Mouse (Mus musculus): Measurements from ENCODE around the gene Ddx46. TPM values are rescaled to one million over a fixed set of nuclear protein-coding genes. Genes with fewer than 3 reads are reported as not detected.
"Not testable (repeated sequence)": the region's sequence is repeated elsewhere in the genome, so short reads cannot be mapped to it uniquely, and the experiment has no call there.

The Ddx46 gene
- total RNA-seq, 4 experiments from 2014 or later: 20.3 to 27.5 (median 23.8) TPM

DNA sequence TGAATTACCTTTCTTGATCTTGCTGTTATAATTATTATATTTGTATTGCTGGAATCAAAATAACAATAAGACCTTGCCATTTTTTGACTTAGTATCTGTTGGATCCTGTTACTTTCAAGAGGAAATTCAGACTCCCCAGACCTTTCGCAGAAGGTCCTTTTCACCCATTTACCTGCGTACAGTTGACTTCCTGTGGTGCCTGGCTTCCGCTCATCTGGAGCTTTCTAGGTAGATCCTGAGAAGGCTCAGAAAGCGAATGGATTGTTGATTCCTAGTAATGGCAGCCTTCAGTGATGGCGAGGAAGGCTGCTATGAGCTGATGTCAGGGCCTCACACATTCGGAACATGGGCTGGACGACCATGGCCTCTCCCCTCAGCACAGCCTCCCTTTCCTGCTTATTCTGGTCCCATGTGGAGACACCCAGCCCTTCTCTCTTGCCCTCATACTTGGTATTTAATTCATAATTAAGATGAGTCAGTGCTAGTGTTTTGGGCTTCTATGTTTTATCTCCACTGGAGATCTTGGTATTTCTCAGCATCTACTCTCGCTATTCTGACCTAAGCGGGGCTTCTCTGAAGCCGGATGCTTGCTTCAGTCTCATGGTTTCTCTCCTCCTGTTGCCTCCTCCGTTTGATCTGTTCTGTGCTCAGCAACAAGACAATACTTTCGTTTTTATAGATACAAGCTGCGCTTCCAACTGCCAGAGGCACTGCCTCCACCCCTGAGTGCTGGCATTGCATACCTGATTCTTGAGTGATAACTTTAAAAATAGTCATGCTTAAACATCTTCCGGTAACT lies 1.6 kb downstream of the Ddx46 start:
- no peak for DNase-seq (ENCODE audit: low spot score in 2 of 2)

DNA sequence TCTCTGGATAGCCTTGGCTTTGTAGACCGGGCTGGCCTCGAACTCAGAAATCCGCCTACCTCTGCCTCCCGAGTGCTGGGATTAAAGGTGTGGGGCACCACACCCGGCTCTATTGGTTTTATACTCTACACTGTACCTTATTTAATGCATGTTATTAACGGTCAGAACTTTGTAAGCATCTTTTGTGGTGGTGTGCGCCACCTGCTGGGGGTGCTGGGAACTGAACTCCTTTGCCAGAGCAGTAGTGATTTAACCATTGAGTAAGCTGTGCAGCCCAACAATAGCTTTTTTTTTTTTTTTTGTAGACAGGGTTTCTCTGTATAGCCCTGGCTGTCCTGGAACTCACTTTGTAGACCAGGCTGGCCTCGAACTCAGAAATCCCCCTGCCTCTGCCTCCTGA lies 5.7 kb downstream of the Ddx46 start:
- DNase-seq (ENCODE audit: low spot score in 2 of 2): peak; percentile 61 to 65

DNA sequence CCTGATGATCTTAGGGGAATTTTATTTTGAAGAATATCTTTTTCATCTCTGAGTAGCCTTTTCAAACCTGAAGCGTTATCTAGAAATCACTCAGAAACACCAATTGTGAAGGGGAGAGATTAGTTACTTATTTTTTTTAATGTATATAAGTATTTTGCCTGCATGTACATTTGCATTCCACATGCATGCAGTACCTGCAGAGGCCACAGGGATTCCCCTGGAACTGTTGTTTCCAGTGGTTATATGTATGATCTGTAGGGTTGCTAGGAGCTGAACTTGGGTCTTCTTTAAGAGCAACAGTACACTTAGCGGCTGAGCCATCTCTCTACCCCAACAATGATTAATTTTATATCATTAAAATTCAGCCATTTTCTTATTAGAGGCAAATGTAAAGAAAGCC lies 9.7 kb downstream of the Ddx46 start:
- DNase-seq (ENCODE audit: low spot score in 2 of 2): no peak

DNA sequence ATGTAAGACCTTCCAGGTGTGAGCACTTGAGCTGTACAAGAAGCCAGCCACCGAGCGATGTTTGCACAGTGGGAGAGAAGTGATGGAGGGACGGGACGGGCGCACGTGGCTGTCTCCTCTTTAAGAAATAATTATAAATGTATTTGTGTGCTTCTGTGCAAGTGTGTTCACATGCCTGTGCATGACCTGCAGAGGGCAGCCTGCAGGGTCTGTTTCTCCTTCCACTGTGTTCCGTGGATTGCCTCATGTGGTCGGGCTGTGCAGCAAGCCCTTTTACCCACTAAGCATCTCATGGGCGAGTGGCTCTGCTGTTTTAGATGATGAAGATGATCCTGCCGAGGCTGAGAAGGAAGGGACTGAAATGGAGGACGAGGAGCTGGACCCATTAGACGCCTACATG lies 15.3 kb downstream of the Ddx46 start:
- DNase-seq (ENCODE audit: low spot score in 2 of 2): no peak

DNA sequence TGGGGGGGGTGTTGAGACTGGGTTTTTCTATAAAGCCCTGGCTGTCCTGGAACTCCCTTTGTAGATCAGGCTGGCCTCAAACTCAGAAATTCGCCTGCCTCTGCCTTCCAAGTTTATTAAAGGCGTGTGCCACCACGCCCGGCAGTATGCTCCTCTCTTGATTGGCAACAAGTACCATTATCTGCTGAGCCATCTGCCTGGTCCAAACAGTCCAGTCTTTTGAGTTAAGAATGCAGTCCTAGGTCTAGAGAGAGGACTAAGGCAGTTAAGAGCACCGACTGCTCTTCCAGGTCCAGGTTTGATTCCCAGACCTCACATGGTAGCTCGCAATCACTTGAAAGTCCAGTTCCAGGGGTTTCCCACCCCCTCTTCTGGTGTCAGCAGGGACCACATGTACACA lies 16.2 kb downstream of the Ddx46 start:
- DNase-seq (ENCODE audit: low spot score in 2 of 2): no peak

DNA sequence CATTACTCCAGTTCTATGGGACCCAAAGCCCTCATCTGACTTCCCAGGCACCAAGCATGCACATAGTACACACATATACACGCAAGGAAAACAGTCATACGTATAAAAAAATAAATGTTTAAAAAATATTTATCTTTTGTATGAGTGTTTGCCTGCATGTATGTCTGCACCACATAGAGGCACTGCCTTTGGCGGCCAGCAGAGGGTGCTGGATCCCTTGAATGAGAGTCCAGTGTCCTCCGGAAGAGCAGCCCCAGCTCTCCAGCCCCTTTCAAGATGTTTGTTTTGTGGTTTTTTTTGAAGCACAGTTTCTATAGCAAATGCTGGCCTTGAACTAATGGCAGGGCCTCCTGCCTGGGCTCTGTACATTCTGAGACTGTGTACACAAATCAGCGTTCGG lies 33.7 kb downstream of the Ddx46 start:
- no peak for DNase-seq (ENCODE audit: low spot score in 2 of 2)

DNA sequence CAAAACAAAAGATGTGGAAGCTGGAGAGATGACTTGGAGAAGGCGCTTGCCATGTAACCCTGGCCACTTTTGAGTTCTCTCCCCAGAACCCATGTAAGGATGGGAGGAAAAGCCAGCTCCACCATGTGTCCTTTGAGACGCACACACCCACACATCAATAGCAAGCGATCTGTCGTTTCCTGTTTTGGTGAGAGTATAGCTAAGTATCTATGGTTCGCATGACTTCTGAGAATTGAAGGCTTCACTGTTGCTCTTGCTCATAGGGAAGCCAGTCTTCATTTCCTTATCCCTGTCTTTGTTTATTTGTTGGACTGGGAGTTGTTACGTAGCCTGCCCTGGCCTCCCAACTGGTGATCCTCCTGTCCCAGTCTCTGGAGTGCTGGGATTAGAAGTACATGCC lies 37.9 kb downstream of the Ddx46 start:
- no peak for DNase-seq (ENCODE audit: low spot score in 2 of 2)

DNA sequence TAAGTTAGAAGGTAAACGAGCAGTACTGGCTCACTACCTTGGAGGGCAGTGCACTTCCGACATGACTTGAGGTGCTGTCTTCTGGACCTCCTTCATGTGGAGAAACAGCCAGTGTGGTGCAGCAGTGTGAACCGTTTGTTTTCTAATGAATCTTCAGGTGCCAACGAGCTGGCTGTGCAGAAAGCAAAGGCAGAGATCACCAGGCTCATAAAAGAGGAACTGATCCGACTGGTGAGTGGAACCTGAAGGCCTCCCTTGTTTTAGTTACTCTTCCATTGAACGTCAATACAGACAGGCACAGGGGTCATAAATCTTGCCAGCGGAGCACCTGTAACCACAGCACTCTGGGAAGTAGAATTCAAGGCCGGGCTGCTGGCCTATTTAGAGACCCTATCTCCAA lies 42.5 kb downstream of the Ddx46 start:
- DNase-seq (ENCODE audit: low spot score in 2 of 2): no peak

DNA sequence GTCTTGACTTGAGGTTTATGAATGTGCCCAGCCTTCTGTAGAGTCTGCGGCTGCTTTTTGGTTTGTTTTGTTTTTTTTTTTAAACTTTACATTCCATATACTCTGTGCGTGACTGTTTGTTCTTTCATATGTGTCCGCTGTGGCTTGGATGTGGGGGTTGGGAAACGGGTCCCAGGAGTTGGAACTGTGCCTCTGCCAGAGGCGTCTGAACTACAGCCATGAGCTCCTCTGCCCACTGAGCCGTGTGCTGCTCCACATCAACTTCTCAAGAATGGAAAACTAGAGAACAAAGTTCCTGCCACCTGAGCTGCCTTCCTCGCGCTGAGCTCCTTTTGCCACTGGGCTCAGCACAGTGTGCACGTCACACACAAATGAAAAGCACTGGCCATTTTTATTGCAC lies 47.4 kb downstream of the Ddx46 start:
- DNase-seq (ENCODE audit: low spot score in 2 of 2): no peak

DNA sequence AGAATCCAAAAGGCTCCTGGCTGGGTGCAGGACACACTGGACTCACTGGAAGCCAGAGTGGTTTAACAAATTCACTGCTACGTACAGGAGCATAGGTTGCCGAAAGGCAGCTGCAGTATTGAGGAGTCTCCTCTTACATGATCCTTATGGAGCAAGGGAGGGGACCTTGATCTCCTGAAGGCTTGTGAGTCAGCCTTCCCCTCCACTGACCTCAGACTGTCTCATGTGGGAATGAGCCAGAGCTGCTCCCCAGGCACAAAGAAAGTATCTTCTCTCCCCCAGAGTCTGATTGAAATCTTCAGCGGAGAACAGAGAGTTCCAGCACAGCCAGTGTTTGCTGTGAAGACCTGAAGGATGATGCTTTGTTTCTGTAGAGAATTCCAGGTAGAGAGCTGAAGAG lies 48.8 kb downstream of the Ddx46 start:
- DNase-seq (ENCODE audit: low spot score in 2 of 2): no peak

DNA sequence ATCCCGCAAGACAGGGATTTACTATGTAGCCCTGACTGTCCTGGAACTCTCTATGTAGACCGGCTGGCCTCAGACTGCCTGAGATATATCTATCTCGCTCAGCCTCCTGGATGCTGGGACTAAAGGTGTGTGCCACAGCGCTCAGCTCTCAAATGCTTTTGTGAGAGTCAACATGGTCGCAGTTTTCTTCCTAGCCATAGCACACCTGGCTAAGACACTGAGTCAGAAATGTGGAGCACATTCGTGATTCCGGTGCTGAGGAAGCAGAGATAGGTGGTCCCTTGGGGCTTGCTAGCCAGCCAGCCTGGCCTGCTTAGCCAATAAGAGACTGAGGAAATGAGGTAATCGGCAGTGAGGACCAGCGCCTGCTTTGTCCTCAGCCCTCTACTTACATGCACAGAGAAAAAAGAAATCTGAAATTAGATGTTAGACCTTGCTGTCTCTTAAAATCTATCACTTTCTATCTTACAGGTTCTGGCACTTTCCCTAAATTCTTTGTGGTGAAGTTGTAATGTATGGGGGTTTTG lies 51.3 kb downstream of the Ddx46 start:
- no peak for DNase-seq (ENCODE audit: low spot score in 2 of 2)

DNA sequence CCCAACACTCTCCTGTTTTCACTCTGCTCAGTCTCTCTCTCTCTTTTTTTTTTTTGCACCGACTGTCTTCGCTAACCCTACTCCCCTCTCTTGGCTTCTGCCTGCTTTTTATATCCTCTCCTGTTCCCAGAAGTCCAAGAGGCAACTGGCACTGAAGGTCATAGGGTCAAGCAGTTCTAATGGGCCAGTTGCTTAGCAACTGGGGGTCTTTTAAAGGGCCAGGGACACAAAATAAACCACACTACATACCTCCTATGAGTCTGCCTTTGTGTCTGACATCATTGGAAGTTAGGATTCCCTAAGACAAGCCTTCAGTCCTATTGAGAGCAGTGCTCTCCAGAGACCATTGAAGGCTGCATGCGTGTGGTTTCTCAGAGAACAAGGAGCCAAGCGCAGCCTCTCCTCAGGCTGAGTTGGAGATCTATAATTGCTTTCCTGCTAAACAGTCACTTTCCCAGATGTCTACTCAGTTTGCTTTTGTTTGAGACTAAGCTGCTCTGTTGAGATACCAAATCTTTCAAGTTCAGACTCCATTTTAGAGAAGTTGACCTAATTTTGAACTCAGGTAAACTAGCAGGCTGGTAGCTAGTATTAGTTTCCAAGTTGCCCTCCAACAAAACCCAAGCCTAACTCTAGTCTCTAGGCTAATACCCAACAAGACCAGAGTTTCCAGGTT lies 53.2 kb downstream of the Ddx46 start:
- DNase-seq (ENCODE audit: low spot score in 2 of 2): no peak

DNA sequence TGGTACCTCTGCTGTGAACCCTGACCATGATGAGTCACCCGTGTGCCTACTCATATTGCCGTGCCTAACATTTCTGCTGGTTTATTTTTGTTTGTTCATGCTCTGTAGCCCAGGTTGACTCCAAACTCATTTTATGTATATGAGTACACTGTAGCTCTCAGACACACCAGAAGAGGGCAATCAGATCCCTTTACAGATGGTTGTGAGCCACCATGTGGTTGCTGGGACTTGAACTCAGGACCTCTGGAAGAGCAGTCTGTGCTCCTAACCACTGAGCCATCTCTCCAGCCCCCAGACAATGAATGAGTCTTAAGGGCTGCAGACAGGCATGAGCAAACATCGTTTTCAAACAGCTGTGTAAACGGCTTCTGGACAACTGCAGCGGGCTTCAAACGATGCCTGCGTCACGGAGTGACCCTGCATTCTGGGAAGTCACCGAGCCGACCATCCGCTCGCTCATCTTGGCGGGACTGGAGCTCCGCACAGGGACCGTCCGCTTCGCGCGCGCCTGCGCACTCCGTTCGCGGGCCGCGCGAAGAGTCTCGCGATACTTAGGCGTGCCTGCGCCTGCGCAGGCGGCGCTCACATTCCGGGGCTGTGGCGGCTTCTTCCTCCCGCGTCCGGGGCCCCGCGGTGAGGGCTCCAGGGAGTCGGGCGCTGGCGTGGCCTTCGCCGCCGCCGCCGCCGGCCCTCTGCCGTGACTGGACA lies 57.9 kb downstream of the Ddx46 start, which contains the start of gene B230219D22Rik:
Gene B230219D22Rik, plus strand, starts transcription at position 590 of the 708 bp plus-strand sequence.
- peak; percentile 76 to 82 for DNase-seq (ENCODE audit: low spot score in 2 of 2)

DNA sequence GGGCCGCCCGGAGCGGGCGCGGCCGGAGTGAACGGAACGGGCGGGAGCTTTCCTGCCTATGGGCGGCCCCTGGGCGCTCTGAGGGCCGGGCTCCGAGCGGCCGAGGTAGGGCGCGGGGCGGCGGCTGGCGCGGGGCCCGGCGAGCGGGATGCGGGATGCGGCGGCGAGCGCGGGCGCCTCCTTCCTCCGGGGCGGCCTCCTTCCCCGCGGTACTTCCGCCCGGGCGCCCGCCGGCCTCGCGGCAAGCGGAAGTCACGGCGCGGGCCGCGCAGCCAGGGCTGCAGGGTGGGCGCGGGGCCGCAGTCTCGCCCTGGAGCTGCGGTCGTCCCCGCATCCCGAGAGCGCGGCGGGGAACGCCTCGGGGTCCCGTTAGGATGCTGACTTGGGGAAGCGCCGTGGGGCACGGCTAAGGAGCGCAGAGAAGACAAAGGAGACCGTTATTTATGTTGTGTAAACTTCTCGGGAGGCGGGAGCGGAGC lies 58.5 kb downstream of the Ddx46 start:
- DNase-seq (ENCODE audit: low spot score in 2 of 2): no peak

DNA sequence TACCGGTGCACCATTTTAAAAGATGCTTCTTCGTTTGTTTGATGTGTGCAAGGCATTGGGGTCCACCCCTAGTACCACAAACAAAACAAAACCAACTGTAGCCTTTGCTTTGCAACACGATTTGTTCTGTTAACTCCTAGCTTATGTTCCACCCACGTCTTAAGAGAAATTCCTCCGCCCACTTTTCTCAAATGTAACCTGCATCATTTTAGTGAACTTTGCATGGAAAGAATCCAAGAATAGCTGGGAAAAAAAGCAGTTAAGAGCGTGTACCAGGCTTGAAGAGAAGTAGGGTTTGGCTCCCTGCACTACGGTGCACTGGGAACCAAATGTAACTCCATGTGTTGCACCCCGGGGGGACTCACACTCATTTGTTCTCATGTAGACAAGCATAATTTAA lies 59.3 kb downstream of the Ddx46 start:
- DNase-seq (ENCODE audit: low spot score in 2 of 2): no peak

DNA sequence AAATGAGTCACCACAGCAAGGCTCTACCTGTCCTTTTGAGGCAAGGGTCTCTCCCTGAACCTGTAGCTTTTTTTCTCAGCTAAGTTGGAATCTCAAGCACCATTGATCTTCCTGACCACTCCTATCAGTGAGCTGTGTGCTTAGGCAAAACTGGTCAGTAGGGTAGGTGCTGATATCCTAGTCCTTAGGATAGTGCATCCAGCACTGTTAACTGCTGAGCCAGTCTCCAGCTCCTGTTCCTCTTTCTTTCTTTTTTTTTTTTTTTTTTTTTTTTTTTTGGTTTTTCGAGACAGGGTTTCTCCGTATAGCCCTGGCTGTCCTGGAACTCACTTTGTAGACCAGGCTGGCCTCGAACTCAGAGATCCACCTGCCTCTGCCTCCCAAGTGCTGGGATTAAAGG lies 61.2 kb downstream of the Ddx46 start:
- not testable (repeated sequence) for DNase-seq (ENCODE audit: low spot score in 2 of 2)

DNA sequence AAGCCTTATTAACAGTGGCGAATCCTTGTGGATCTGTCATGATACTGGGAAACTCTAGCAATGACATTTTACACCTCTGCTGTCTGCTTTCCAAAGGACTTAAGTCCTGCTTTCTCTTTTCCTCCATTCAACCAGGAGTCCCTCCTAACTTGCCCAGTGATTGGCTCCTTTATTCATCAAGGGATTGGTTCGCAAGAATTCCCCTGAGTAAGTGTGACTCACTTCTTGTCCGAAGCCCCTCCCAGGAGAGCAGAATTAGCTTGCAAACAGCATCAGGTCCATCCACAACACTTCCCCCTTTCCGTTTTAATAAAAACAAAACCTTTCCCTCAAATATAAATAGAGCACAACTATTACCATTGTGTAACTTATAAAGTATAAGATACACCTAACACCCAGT lies 69.5 kb downstream of the Ddx46 start:
- no peak for DNase-seq (ENCODE audit: low spot score in 2 of 2)

DNA sequence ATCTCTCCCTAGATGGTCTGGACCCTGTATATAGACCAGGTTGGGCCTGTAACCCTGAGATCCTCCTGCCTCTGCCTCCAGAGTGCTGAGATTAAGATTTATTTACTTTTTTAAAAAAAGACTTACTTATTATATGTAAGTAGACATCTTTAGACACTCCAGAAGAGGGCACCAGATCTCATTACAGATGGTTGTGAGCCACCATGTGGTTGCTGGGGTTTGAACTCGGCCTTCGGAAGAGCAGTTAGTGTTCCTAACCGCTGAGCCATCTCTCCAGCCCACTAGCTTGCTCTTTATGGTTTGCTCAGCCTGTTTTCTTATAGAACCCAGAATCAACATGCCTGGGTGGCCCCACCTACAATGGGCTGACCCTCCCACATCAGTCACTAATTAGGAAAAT lies 78.0 kb downstream of the Ddx46 start:
- no peak for DNase-seq (ENCODE audit: low spot score in 2 of 2)

DNA sequence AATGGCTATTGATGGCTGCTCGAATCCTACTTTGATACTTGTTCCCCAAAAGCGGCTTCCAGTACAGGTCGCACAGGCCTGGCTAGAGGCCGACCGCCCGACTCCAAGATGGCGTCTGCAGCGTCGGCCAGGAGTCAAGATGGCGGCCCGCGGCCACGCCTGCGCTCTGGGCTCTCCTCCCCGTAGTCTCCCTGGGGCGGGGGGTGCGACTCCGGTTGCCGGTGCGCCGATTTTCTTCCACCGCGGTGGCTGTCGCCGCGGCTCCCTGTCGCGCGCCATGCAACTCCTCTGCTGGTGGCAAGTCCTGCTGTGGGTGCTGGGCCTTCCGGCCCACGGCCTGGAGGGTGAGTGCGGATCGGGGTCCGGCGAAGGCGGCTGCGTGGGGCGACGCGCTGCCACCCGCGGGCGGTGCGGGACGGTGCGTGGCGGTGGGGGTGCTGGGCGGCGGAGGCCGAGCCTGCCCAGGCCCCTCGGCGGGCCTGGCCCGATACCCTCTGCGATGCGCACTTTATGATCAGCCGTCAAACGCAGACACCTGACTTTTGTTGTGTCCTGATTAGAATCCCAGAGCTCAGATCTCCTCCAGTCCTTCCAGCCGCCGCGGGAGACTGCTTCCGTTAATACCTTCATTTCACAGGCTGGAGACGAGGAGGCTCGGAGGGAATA lies 79.8 kb downstream of the Ddx46 start, which contains the start of gene Txndc15:
Gene Txndc15, plus strand, starts transcription at position 150 of the 666 bp plus-strand sequence.
- DNase-seq (ENCODE audit: low spot score in 2 of 2): peak; percentile 79 to 80

DNA sequence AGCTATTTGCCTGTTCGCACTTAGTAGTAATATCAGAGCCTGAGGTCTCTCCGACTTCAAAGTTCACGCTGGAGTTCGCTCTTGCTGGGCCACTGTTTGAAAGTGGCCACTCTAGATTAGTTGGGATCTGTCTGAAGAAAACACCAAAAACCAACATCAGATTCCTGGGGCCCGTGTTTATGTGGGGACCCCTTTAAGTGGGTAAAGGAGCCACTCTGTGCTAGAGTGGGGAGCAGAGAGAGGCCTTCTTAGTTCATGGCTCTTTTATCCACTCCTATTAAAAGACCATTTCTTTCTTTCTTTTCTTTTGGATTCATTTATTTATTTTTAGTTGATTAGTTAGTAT lies 80.3 kb downstream of the Ddx46 start:
- DNase-seq (ENCODE audit: low spot score in 2 of 2): no peak

DNA sequence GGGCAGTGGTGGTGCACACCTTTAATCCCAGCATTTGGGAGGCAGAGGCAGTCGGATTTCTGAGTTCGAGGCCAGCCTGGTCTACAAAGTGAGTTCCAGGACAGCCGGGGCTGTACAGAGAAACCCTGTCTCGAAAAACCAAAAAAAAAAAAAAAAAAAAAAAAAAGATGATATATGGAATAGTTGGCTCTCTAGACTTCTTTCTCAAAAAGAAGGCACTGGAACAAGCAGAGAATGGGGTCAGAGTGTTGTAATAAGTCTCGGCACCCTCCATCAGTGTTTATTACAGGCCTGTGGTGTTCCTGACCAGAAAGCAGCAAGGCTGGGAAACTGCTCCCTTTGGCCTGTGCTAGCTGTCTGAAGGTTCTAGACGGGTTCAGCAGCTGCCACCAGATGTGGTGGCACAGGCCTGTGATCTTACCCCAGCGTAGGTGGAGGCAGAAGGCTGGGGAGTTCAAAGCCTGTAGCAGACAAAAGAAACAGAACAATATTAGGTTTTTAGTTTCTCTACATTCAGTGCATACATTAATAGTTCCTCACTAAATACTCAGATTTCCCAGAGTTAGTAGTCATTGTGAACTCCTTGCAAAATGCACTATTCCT lies 81.2 kb downstream of the Ddx46 start:
- no peak for DNase-seq (ENCODE audit: low spot score in 2 of 2)
